In genomic region chr3:137918932-137919311, GRCm38 (mm10) we compare ENCODE assay signal across 8 mouse cellular contexts. TPM values are rescaled to one million over a fixed set of nuclear protein-coding genes. Genes with fewer than 3 reads are reported as not detected.
DNase-seq lines count a peak whose midpoint lies in the region; ATAC-seq lines count a peak whose summit lies in the region.

No protein-coding gene starts in this region.

- peak; percentile 5 for ATAC-seq in CD4-positive, CD25-positive, alpha-beta regulatory T cell, adult 4 months
- peak; percentile 42; the same call in 1 of the 2 replicates for ATAC-seq in embryonic facial prominence, embryonic 11.5 days (replicated peaks; ENCODE audit: insufficient number of reproducible peaks, low FRiP score, low TSS enrichment, low read depth)
- peak; percentile 40 for ATAC-seq in hindbrain, embryonic 16.5 days
- peak; percentile 47 for ATAC-seq in liver, embryonic 15.5 days (ENCODE audit: insufficient read depth)
- ATAC-seq in stomach, embryonic 16.5 days (ENCODE audit: insufficient read depth, low FRiP score): peak; percentile 30

- H3K36me3 ChIP-seq in embryonic facial prominence, embryonic 11.5 days (replicated peaks; ENCODE audit: control insufficient read depth, insufficient read depth, low read depth, low read length): no peaks in the 10 kb centered on the region
- H3K36me3 ChIP-seq in hindbrain, embryonic 16.5 days (ENCODE audit: control insufficient read depth, insufficient read depth, low read length): peaks cover 4% of the 10 kb centered on the region; the same call in 1 of the 2 replicates
- peaks cover 23% of the 10 kb centered on the region for H3K36me3 ChIP-seq in liver, embryonic 15.5 days (replicated peaks)
- H3K36me3 ChIP-seq in stomach, embryonic 16.5 days (ENCODE audit: control insufficient read depth, insufficient read depth, low read length): peaks cover 10% of the 10 kb centered on the region; the same call in 1 of the 2 replicates

- DNase-seq in frontal cortex, adult 2 months (ENCODE audit: extremely low spot score in 1 of 2, low spot score in 1 of 2): peak; percentile 18 to 54
- DNase-seq in frontal cortex, postnatal 25 days (ENCODE audit: low spot score in 2 of 2): no peak
- DNase-seq in embryonic facial prominence, embryonic 11.5 days (ENCODE audit: low spot score): peak; percentile 40
- DNase-seq in lung, postnatal 4 days: no peak

- H3K4me3 ChIP-seq in embryonic facial prominence, embryonic 11.5 days (ENCODE audit: low read depth, low read length): peak overlapping the region; percentile 84
- H3K4me3 ChIP-seq in hindbrain, embryonic 16.5 days (ENCODE audit: low read length): peak overlapping the region; percentile 85
- peak overlapping the region; percentile 98 for H3K4me3 ChIP-seq in liver, embryonic 15.5 days (replicated peaks)
- H3K4me3 ChIP-seq in stomach, embryonic 16.5 days (replicated peaks; ENCODE audit: low read length): peak overlapping the region; percentile 95

- H3K9ac ChIP-seq in embryonic facial prominence, embryonic 11.5 days (replicated peaks; ENCODE audit: low read length): peak overlapping the region; percentile 73
- peak overlapping the region; percentile 86 for H3K9ac ChIP-seq in hindbrain, embryonic 16.5 days (ENCODE audit: low read depth, low read length)
- peak overlapping the region; percentile 91 for H3K9ac ChIP-seq in liver, embryonic 15.5 days
- peak overlapping the region; percentile 86 for H3K9ac ChIP-seq in stomach, embryonic 16.5 days (ENCODE audit: low read length)

- H3K4me1 ChIP-seq in embryonic facial prominence, embryonic 11.5 days (ENCODE audit: control insufficient read depth, insufficient read depth, low read length): no peaks in the 10 kb centered on the region
- H3K4me1 ChIP-seq in hindbrain, embryonic 16.5 days (ENCODE audit: control insufficient read depth, insufficient read depth, low read depth, low read length): peaks cover 16% of the 10 kb centered on the region
- H3K4me1 ChIP-seq in liver, embryonic 15.5 days (replicated peaks): peaks cover 30% of the 10 kb centered on the region
- H3K4me1 ChIP-seq in stomach, embryonic 16.5 days (ENCODE audit: control insufficient read depth, insufficient read depth, low read length): peaks cover 16% of the 10 kb centered on the region

- 11% methylated on average over 6 of the region's 6 CpGs for WGBS in embryonic facial prominence, embryonic 11.5 days
- 22% methylated on average over 6 of the region's 6 CpGs for WGBS in hindbrain, embryonic 16.5 days
- WGBS in liver, embryonic 15.5 days (ENCODE audit: insufficient replicate concordance): 15% methylated on average over 6 of the region's 6 CpGs
- 13% methylated on average over 6 of the region's 6 CpGs for WGBS in stomach, embryonic 16.5 days

- no peaks in the 10 kb centered on the region for H3K27me3 ChIP-seq in embryonic facial prominence, embryonic 11.5 days (ENCODE audit: control insufficient read depth, insufficient read depth, low read length)
- no peaks in the 10 kb centered on the region for H3K27me3 ChIP-seq in hindbrain, embryonic 16.5 days (replicated peaks; ENCODE audit: control insufficient read depth, insufficient read depth, low read length)
- no peaks in the 10 kb centered on the region for H3K27me3 ChIP-seq in liver, embryonic 15.5 days
- H3K27me3 ChIP-seq in stomach, embryonic 16.5 days (ENCODE audit: control insufficient read depth, insufficient read depth, low read length): no peaks in the 10 kb centered on the region

- peak overlapping the region; percentile 38; the same call in 1 of the 2 replicates for H3K27ac ChIP-seq in embryonic facial prominence, embryonic 11.5 days (replicated peaks; ENCODE audit: low read depth, low read length)
- peak overlapping the region; percentile 85 for H3K27ac ChIP-seq in hindbrain, embryonic 16.5 days (ENCODE audit: low read depth, low read length)
- peak overlapping the region; percentile 94 for H3K27ac ChIP-seq in liver, embryonic 15.5 days (replicated peaks)
- H3K27ac ChIP-seq in stomach, embryonic 16.5 days (ENCODE audit: low read length): peak overlapping the region; percentile 85

- H3K4me2 ChIP-seq in embryonic facial prominence, embryonic 11.5 days (ENCODE audit: low read depth, low read length): peak overlapping the region; percentile 57
- peak overlapping the region; percentile 73 for H3K4me2 ChIP-seq in hindbrain, embryonic 16.5 days (ENCODE audit: low read length)
- H3K4me2 ChIP-seq in liver, embryonic 15.5 days: peak overlapping the region; percentile 83
- H3K4me2 ChIP-seq in stomach, embryonic 16.5 days (ENCODE audit: low read depth, low read length): peak overlapping the region; percentile 81

- no peaks in the 10 kb centered on the region for H3K9me3 ChIP-seq in embryonic facial prominence, embryonic 11.5 days (replicated peaks; ENCODE audit: control insufficient read depth, low read length)
- H3K9me3 ChIP-seq in hindbrain, embryonic 16.5 days (ENCODE audit: control insufficient read depth, low read length): no peaks in the 10 kb centered on the region
- H3K9me3 ChIP-seq in liver, embryonic 15.5 days (replicated peaks): no peaks in the 10 kb centered on the region
- H3K9me3 ChIP-seq in stomach, embryonic 16.5 days (replicated peaks; ENCODE audit: control insufficient read depth, low read length): no peaks in the 10 kb centered on the region

RNA-seq across cellular contexts. Expression of gene Lamtor3, which starts 0.6 kb away (rescaled TPM):
- 95.0 and 98.0 TPM in 2 replicates for polyA plus RNA-seq in frontal cortex, adult 2 months (2012; rRNA removed)
- 10 to 100 TPM; 72.0 to 73.5 TPM for polyA plus RNA-seq in CD4-positive, CD25-positive, alpha-beta regulatory T cell, adult 4 months (2017; shearing (Covaris generic))
- 114 and 117 TPM in 2 replicates for polyA plus RNA-seq in embryonic facial prominence, embryonic 11.5 days (2014; fragmentation: Nextera tagmentation; extraction: Ambion mirVana)
- 132 and 135 TPM in 2 replicates for polyA plus RNA-seq in hindbrain, embryonic 16.5 days (2015; fragmentation: Nextera tagmentation; extraction: Ambion mirVana)
- 52.1 and 53.8 TPM in 2 replicates for polyA plus RNA-seq in liver, embryonic 15.5 days (2015; fragmentation: Nextera tagmentation; extraction: Ambion mirVana)
- 113 and 118 TPM in 2 replicates for polyA plus RNA-seq in stomach, embryonic 16.5 days (2015; fragmentation: Nextera tagmentation; extraction: Ambion mirVana)

RNA-seq across cellular contexts. Expression of gene Dnajb14, which starts 51.4 kb away (rescaled TPM):
- polyA plus RNA-seq in frontal cortex, adult 2 months (2012; rRNA removed): 20.8 and 22.6 TPM in 2 replicates
- polyA plus RNA-seq in CD4-positive, CD25-positive, alpha-beta regulatory T cell, adult 4 months (2017; shearing (Covaris generic)): 1 to 10 TPM; 5.0 to 6.0 TPM
- 9.4 and 10.7 TPM in 2 replicates for polyA plus RNA-seq in embryonic facial prominence, embryonic 11.5 days (2014; fragmentation: Nextera tagmentation; extraction: Ambion mirVana)
- 12.2 and 13.9 TPM in 2 replicates for polyA plus RNA-seq in hindbrain, embryonic 16.5 days (2015; fragmentation: Nextera tagmentation; extraction: Ambion mirVana)
- 3.8 and 4.5 TPM in 2 replicates for polyA plus RNA-seq in liver, embryonic 15.5 days (2015; fragmentation: Nextera tagmentation; extraction: Ambion mirVana)
- 8.0 and 8.4 TPM in 2 replicates for polyA plus RNA-seq in stomach, embryonic 16.5 days (2015; fragmentation: Nextera tagmentation; extraction: Ambion mirVana)

RNA-seq across cellular contexts. Expression of gene H2afz, which starts 54.6 kb away (rescaled TPM):
- 304 and 368 TPM in 2 replicates for polyA plus RNA-seq in frontal cortex, adult 2 months (2012; rRNA removed)
- polyA plus RNA-seq in CD4-positive, CD25-positive, alpha-beta regulatory T cell, adult 4 months (2017; shearing (Covaris generic)): 1,000 to 10,000 TPM; 1,486 to 1,582 TPM
- 3,351 and 3,607 TPM in 2 replicates for polyA plus RNA-seq in embryonic facial prominence, embryonic 11.5 days (2014; fragmentation: Nextera tagmentation; extraction: Ambion mirVana)
- polyA plus RNA-seq in hindbrain, embryonic 16.5 days (2015; fragmentation: Nextera tagmentation; extraction: Ambion mirVana): 683 and 688 TPM in 2 replicates
- 874 and 985 TPM in 2 replicates for polyA plus RNA-seq in liver, embryonic 15.5 days (2015; fragmentation: Nextera tagmentation; extraction: Ambion mirVana)
- 1,166 and 1,340 TPM in 2 replicates for polyA plus RNA-seq in stomach, embryonic 16.5 days (2015; fragmentation: Nextera tagmentation; extraction: Ambion mirVana)

Comparison
In these comparisons a context has a peak if more than half of its experiments do, and no peak if none do; other contexts are left out.
1. DNase-seq: peak in frontal cortex, adult 2 months (2 of 2) and embryonic facial prominence, embryonic 11.5 days (single experiment); none in frontal cortex, postnatal 25 days (0 of 2) and lung, postnatal 4 days (0 of 2).
2. H3K27ac ChIP-seq: peak in every context shown above with its lines; median percentile 94 in liver, embryonic 15.5 days; 85 in hindbrain, embryonic 16.5 days; 85 in stomach, embryonic 16.5 days; 38 in embryonic facial prominence, embryonic 11.5 days.
3. Peak in every context shown above with its lines, with median percentiles within 50 percentile points of each other: ATAC-seq, H3K4me2 ChIP-seq, H3K4me3 ChIP-seq and H3K9ac ChIP-seq.